Mouse (Mus musculus) layer of hippocampus, adult 9-10 months (tissue): ENCODE measurements around the gene Rfc2.

Experiments used
- DNase-seq: peaks from one replicate; pipeline ENCODE4 v3.0.0; 2022; ENCODE audit warnings: low spot score

The Rfc2 gene

GRCm38 (mm10) chr5:134609916-134610643 is 28.9 kb downstream of the Rfc2 start:
- no peak for DNase-seq

DNA sequence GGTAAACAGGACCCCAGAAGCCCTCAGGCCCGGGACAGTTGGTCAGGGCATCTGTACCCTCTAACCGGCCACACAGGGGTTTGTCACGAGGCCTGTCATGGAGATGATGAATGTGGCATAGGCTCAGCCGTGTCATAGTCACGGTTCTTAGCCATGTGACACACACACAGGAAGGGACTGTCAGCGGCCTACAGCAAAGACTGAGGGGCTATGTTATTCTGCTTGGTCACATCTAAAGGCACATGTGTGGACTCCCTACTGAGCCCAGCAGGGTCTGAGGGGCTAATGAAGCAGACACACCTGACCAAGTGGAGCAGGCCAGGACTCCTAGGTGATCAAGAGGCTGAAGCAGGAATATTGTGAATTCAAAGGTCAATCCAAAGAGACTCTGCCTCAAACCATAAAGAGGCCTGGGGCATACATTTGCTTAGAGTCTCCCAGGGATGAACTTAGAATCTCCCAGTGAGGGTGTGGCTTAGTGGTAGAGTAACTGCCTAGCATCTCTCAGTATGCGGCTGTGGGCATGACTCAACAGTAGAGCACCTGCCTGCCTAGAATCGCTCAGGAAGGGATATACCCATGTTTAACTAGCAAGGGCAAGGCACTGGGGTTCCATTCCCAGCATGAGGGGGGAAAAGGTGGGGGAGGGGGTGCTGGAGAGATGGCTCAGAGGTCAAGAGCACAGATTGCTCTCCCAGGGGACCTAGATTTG is 30.8 kb downstream of the Rfc2 start:
- DNase-seq, result no peak

- DNase-seq, result no peak
Observed at GRCm38 (mm10) chr5:134613727-134614126, 32.6 kb downstream of the Rfc2 start.

DNA sequence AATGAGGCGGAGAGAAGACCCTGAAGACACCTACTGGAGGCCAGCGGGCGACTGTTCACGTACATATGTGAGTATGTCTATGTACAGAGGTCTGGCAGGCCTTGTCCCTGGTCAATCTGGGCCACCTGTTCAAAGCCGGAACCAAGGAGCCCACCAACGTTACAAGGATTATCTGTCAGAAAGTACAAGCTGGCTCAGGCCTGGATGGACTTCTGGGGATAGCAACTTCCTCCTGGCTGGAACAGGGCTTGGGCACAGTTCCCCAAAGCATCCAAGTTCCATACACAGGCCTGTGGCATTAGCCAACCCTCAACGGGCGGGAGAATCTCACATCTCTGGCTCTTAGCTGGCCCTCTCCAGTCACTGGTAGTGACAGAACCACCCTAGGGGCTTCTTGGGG is 33.1 kb downstream of the Rfc2 start:
- DNase-seq, result no peak

DNA sequence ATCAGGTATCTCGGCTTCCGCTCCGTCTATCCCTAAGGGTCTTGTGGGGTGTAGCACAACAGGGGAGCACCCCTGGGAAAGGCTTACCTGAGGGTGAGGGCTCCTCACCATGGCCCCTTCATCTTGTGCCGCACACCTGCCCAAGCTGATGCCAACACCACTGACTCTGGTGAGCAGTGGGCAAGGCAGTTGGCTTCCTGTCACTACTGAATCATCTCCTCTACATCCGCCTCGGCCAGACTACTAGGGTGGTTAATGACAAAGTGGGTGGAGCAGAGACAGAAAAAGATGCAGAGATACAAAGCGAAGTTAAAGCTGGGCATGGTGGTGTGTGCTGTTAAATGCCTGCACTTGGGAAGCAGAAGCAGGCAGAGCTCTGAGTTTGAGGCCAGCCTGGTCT is 33.6 kb downstream of the Rfc2 start, which contains the start of gene Lat2:
Gene Lat2, minus strand, starts transcription at position 224 of the 400 bp plus-strand sequence.
- DNase-seq, result no peak

DNA sequence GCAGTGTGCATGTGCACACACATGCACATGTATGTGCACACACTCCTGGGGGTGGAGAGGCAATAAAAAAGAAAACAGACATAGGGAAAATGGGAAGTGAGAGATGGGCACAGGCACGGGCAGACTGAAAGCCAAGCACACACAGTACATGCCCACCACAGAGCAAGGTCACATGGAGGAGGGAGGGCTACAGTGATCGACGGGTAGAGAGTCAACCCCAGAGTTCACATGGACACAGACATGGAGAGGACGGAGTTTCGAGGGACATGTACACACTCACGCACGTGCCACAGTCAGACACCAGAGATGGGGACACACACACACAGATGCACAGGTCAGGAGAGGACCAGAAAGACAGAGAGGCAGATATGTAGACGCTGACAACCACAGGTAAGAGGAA is 34.2 kb downstream of the Rfc2 start:
- no peak for DNase-seq

GRCm38 (mm10) chr5:134615780-134616179 is 34.6 kb downstream of the Rfc2 start:
- no peak for DNase-seq

DNA sequence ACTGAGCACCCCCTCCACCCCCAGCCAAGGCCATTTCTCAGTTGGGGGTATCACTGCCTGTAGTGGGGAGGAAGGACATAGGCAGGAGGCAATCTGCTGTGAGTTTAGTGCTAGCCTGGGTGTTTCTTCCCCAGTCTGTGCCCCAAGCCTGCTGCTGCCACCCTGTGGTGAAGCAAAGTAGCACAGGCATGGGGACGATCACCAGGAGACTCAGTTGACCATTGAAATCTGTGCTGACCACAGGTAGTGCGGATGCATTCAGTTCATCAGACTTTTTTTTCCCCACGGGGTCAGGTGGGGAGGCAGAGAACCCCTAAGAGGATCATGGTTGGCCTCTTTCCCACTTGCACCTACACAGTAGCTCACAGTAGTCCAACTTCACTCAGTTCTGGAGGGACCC is 35.9 kb downstream of the Rfc2 start:
- no peak for DNase-seq

DNA sequence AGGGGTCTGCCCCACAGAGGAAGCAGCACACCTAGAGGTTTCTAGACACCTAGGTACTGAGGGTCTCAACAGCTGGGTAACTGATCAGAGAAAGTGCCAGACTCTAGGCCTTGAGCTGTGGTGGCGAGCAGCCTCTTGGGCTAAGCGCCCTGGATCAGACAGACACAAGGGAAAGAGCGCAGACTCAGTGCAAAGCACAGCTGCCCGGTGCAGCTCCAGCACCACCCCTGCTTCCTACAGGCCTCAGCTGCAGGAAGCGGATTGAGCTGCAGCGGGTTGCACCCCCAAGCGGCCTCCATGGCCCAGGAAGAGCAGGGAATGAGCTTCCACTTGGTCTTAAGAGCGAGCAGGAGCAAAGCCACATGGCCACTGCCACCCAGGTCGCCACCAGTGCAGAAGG is 39.3 kb downstream of the Rfc2 start:
- DNase-seq, result no peak

- no peak for DNase-seq
Observed at GRCm38 (mm10) chr5:134621099-134621640, 40.0 kb downstream of the Rfc2 start.

GRCm38 (mm10) chr5:134622069-134622468 is 40.9 kb downstream of the Rfc2 start:
- DNase-seq, result peak; percentile 69

DNA sequence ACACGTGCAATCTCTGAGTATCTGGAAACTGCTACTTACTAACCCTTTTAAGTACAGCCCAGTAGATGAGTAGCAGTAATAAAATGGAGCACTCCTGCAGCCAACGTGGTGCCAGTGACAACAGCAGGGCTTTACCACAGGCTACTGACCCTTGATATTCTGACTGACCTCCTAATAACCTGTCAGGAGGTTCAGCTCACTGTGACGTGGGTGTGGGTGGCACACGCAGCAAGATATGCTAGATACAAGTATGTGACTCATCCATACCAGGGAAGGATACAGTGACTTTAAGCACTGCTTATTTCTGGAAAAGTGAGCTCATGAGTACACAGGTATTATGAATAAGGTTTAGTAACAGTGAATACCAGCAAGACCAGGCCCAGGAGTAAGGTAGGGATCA is 48.3 kb downstream of the Rfc2 start:
- DNase-seq, result no peak

- no peak for DNase-seq
Observed at GRCm38 (mm10) chr5:134630835-134631234, 49.7 kb downstream of the Rfc2 start.

GRCm38 (mm10) chr5:134632841-134633240 is 51.7 kb downstream of the Rfc2 start:
- DNase-seq, result no peak

GRCm38 (mm10) chr5:134637820-134638367 is 56.7 kb downstream of the Rfc2 start:
- DNase-seq, result no peak

GRCm38 (mm10) chr5:134638461-134639268 is 57.5 kb downstream of the Rfc2 start:
- no peak for DNase-seq

- peak; percentile 89 for DNase-seq
Observed at GRCm38 (mm10) chr5:134639269-134639682, 58.1 kb downstream of the Rfc2 start, which contains the start of gene Eif4h. Gene Eif4h (minus strand): TSS chr5:134639490.

- no peak for DNase-seq
Observed at GRCm38 (mm10) chr5:134640371-134640770, 59.2 kb downstream of the Rfc2 start.

- DNase-seq, result no peak
Observed at GRCm38 (mm10) chr5:134644121-134644520, 63.0 kb downstream of the Rfc2 start.

GRCm38 (mm10) chr5:134644643-134645118 is 63.5 kb downstream of the Rfc2 start:
- no peak for DNase-seq

- DNase-seq, result no peak
Observed at GRCm38 (mm10) chr5:134646461-134646860, 65.3 kb downstream of the Rfc2 start.

GRCm38 (mm10) chr5:134647394-134647793 is 66.2 kb downstream of the Rfc2 start:
- DNase-seq, result no peak
